Mouse (Mus musculus) urinary bladder, postnatal 36 days (tissue): ENCODE measurements around the gene Slc7a5.
A peak's percentile ranks its signal among the peaks of the same experiment; 100 is the strongest.

Source experiments
- DNase-seq, 2 experiments: peaks; one replicate each; pipeline ENCODE4 v3.0.0; 2022; ENCODE audit warnings: low spot score in 2 of 2, mixed read lengths in 1 of 2

Gene Slc7a5

DNA sequence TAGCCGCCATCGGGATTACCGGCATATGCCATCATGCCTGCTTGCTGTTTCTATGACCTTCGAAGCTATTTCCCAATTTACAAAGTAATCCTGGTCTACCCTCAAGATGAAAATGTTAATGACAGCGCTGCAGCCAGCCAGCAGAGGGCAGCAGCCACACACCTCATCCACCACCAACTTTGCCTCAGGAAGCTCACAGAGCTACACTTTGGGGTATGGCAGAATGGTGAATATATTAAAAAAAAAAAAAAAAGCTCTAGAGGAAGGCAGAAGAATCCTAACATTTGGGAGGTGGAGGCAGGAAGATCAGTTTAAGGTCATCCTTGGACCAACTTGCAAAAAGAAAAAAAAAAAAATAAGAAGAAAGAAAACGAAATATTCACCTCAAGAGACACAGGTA, 57.5 kb downstream of the Slc7a5 start:
- peak; percentile 41 to 73 for DNase-seq

DNA sequence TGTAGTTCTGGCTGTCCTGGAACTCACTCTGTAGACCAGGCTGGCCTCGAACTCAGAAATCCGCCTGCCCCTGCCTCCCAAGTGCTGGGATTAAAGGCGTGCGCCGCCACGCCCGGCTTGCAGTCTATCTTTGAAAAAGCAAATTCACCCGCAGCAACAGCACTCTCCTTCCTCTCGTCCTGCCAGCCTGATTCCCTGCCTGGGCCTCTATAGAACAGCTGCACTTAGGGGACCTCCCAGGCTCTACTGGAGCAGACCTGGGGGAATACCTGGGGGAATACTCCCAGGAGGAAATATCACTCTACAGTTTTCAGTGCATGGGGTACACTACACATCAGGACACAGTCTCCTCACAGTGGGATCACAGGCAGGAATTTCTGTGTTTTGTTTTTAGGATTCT, 58.2 kb downstream of the Slc7a5 start:
- no peak for DNase-seq

DNA sequence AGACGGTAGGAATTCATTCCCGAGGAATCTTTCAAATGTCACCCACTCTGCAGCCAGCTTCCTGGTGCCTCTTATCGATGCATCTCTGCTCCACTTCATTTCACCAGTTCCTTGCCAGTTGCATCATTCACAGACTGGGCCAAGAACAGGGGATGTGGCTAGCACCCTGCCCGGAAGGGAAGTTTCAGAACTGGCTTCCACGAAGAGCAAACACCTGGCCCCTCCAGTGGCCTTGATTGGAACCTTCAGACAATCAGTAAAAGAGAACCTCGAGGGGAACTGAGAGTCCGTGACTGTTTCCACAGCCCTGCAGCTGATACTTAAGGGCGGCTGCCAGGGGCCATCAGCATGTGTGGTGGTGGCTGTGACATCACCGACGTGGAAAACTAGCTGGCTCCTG, 59.0 kb downstream of the Slc7a5 start:
- no peak for DNase-seq

DNA sequence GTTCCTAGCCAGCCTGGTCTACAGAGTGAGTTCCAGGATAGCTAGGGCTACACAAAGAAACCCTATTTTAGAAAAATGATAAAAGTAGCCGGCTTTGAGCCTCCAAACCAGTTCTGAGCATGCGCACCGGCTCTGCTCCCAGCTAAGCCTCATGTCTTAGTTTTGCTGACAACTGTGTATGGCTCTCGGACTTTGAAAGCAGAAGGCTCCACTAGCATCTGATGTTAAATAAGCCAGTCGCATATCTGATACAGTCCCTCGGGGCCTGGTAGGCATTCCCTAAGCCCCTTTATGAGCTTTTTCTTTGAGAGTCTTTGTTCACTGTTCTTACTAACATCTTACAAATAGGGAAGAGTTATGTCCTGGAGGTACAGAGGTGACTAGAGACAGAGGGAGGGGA, 59.5 kb downstream of the Slc7a5 start:
- no peak for DNase-seq

DNA sequence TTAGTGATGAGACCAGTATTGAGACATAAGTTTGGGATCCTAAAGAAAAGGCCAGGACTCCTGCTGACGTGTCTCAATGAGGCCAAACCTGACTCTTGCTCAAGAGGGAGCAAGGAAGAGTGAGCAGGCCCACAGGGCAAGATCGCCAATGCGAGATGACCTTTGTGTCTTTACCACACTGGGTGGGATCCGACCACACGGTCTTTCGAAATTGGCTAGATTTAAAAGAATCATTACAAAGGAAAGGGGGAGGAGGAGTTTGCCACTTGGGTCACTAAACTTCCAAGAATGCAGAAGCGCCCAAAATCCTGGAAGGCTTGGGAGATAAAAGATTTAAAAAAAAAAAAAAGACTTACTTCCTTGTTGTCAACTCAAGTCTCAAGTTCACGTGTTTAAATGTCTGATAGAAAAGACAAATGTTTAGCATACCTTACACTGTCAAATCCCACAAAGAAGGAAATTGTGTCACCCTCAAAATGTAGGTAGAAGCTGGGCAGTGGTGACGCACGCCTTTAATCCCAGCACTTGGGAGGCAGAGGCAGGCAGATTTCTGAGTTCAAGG, 60.2 kb downstream of the Slc7a5 start:
- no peak for DNase-seq

DNA sequence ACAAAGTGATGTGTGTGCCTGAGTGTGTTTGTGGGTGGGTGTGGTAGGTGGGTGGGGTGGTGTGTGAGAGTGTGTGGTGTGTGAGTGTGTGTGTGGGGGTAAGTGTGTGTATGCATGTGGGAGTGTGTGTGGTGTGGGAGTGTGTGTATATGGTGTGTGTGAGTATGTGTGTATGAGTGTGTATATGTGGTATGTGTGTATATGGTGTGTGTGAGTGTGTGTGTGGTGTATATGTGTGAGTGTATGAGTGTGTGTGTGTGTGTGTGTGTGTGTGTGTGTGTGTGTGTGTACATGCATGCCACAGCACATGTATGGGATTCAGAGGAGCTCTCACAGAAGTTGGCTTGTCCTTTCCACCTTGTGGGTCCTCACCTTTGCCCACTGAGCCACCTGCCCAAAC, 60.7 kb downstream of the Slc7a5 start:
- no peak for DNase-seq

DNA sequence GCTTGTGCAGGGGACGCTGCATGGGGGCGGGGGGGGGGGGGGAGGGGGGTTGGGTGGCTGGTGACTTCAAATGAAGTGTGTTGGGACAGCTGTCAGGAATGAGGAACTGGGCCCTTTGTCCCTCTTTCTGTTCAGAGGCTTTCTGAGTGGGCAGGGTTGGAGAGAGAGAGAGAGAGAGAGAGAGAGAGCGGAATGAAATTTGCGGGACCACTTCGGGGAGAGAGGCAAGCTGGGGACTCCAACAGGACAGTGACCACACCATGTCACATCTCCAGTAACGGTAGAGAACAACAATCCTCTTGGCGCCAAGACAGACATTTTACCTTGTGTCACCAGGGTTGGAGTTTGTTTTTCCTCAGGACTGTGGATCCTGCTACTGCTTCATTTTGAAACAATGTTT, 62.7 kb downstream of the Slc7a5 start:
- no peak for DNase-seq

DNA sequence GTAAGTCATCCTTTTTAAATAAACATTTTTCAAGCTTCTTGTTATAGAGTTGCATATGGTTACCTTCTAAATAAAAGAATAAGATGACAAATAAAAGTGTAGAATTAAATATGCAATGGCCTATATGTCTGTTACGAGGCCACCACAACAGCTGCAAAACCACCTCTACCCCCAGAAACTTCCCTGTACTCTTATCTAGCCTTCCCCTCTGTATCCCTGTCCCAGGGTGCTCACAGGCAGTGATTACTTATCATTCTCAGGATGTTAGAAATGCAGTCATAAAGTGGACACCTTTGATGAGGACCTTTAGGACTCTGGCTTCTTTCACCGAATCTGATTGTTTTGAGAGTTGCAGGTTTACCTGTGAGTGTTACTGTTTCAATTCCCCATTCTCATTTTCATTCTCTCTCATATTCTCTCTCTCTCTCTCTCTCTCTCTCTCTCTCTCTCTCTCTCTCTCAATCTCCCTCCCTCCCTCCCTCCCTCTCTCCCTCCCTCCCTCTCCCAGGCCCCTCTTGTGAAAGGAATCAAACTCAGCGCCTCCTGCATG, 64.2 kb downstream of the Slc7a5 start:
- DNase-seq = no peak

DNA sequence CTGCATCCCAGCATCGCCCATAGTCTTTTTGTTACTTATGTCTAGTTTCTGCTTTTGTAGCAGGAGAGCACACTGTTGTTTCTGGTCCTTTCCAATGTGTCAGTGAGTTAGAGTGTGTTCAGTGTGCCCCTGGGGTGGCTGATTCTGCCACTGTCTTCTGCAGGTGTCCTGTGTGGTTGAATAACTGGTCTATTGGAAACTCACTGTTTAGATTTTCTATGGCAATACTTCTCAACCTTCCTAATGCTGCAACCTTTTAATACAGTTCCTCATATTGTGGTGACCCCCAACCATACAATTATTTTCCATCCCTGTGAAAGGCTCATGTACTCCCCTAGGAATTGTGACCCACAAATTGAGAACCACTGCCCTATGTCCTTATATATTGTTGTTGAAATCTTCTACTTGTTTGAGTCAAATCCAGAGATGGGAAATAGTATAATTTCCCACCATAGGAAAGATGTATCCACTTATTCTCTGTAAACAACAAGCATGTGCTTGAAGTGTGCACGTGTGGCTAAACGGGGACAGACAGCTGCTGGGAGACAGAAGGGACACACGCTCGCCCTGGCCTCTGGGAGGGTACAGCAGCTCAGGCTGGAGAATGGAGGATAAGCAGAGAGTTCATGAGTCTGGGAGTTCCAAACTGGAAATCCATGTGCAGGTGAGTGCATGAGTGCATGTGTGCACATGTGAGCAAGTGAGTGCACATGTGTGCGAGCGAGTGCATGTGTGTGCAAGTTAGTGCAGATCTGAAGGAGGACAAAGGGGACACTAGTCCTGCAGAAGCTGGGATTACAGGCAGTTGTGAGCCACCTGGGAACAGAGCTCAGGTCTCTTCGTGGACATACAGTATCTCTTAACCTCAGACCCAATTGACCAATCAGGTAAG, 65.2 kb downstream of the Slc7a5 start:
- DNase-seq = no peak

DNA sequence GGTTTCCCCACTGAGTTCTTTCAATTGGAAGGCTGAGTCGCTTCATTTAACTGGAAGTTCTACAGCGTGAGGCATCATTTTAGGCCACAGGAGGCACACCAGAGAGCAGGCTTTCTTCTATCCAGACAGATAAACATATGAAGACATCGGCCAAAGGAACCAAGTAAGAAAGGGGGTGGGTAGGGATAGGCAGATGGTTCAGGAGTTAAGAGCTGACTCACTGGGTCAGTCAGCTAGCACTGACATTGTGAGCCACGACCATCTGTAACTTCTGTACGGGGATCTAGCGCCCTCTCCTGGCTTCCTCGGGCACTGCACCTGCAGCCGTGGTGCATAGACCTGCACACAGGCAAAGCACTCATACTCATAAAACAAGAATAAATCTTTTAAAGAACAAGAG, 66.3 kb downstream of the Slc7a5 start:
- DNase-seq = no peak

DNA sequence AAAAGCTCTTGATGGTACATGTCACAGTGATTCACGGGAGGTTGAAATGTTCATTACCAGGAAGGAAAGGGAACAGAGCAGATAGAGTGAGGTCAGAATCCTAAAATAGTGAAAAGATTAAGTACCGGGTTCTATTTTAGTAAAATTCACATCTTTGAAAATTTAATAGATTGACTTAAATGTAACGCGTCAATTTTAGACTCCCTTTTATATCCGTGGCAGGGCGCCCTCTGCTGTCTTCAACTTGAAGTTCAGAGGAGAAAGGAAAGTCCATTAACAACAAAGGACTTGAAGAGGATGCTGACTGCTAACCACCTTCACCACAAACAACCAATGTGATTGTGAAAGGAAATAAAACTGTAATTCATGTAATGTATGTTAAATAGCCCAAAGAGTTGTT, 75.0 kb downstream of the Slc7a5 start:
- peak; percentile 38 to 55 for DNase-seq

DNA sequence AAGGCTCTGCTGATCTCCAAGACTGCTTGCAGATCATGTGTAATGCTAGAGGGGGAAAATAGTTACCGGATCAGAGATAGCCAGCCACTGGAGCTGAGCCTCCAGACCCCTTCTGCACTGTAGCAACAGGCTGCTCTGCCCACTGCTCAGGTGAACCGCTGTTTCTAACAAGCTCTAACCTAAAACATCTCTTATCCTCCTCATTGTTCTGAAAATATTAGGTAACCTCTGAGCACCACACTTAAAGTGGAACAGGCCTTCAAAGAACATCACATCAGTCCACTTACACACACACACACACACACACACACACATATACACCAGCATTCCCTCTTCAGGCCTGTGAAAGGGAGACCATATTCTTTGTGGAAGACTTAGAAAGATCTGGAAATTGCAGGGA, 75.4 kb downstream of the Slc7a5 start:
- no peak for DNase-seq
